Mouse (Mus musculus) layer of hippocampus, adult 2 months (tissue): ENCODE results near the gene Gclm. TPM values are rescaled to one million over a fixed set of nuclear protein-coding genes. Genes with fewer than 3 reads are reported as not detected.
"Not testable (repeated sequence)": the region's sequence is repeated elsewhere in the genome, so short reads cannot be mapped to it uniquely, and the experiment has no call there.

Source experiments
- DNase-seq, 2 experiments: peaks; one replicate each; pipeline ENCODE4 v3.0.0; 2022; ENCODE audit warnings: low spot score in 2 of 2
- H3K27ac ChIP-seq: fragments of 200-600 bp; 2 replicates; pipeline ENCODE4 v1.8.1; 2022
- H3K4me3 ChIP-seq: fragments of 200-600 bp; 2 replicates; pipeline ENCODE4 v1.8.1; 2022; ENCODE audit warnings: mild to moderate bottlenecking
- CTCF ChIP-seq: fragments of 200-600 bp; conservative IDR thresholded peaks from 2 replicates; pipeline ENCODE4 v1.8.1; 2022; ENCODE audit warnings: antibody characterized with exemption, mild to moderate bottlenecking, moderate library complexity
- total RNA-seq, 2 experiments: library from RNA; stranded (reverse); gene quantifications; 2 replicates each; pipeline ENCODE4 v1.2.3; 2021

Gene Gclm
- total RNA-seq, 2 experiments from 2014 or later: 53.3 to 70.3 TPM

DNA sequence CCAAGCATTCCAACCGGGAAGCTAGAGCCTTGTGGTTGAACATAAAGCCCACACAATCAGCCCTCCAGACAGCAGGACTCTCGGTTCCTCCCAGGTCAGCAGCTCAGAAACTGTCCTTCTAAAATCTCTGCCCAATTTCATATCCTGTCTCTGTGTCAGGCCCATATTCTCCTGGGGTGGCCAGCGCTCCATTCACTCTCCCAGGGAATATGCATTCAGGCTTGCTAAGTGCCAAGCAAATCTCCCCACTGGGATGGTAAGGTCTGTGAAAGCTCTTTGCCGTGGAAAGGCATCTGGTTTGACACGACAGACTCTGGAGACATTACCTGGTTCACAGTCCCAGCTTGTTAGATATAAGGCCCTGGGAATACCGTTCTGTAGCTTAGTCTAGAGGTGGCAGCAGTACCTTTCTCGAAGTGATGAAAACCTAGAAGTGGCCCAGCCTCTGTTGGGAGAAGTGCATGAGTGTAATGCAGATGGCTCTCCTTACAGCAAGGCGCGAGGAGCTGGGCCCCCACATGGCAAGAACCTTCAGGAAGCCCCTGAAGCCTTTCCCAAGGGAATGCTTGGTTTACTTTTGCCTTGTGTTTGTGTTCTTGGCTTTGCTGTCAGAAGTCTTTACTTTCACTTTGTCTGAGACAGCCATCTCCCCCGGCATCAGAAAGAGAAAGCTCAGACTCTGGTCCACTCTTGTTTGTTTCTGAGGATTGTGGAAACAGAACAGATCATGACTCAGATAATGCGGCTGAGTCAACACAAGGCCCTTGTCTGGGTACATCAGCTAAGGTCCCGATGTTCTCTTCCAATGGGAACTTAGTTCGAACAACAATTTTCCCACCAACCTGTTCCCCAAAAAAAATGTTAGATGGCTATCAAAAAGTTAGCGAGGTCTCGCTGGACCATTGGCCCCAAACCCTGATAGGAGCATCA, 36.8 kb upstream of the Gclm start:
- Histone ChIP-seq H3K4me3 (no peak overlapping the region), H3K27ac (no peak overlapping the region)
- TF ChIP-seq CTCF: no peak
- no peak for DNase-seq

DNA sequence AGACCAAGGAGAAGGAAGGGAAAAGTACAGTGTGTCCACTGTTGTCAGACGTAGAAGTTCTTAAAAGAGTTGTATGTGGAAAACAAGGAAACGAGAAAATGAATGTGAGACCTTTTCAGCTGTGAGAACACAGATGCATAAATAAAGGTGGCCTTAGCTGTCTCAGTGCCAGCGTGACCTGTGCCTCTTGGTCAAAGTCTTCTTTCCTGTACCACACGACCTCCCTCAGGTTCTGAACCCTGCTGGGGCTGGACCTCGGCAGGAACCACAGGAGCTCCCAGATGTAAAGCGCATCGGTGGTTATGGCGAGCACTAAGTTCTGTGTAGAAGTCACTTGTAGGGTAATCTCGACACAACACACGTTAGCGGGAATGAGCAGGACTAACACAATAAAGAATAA, 35.8 kb upstream of the Gclm start:
- Histone ChIP-seq H3K4me3 (no peak overlapping the region), H3K27ac (no peak overlapping the region)
- no peak for DNase-seq
- TF ChIP-seq CTCF: no peak

DNA sequence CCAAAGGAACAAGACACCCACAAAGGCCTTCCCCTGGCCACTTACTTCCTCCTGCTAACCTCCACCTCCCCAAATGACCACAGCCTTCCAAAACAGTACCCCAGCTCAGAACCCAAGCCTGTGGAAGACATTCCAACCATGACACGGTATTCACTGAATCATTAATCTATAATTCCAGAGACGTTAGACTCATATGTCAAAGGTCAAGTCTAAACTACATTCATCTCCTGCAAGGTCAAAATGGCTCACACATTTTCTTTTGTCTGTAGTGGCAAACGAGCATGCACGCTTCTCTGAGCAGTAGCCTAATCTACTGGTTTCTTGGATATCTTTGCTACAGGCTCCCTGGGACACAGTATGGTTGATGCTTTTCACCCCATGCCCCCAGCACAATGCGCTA, 34.9 kb upstream of the Gclm start:
- H3K4me3 ChIP-seq: no peak overlapping the region
- TF ChIP-seq CTCF: no peak
- DNase-seq: no peak
- H3K27ac ChIP-seq: no peak overlapping the region

- no peak for TF ChIP-seq CTCF
- Histone ChIP-seq H3K27ac (no peak overlapping the region), H3K4me3 (no peak overlapping the region)
- no peak for DNase-seq
Observed at GRCm38 (mm10) chr3:122210846-122211245, 34.5 kb upstream of the Gclm start.

DNA sequence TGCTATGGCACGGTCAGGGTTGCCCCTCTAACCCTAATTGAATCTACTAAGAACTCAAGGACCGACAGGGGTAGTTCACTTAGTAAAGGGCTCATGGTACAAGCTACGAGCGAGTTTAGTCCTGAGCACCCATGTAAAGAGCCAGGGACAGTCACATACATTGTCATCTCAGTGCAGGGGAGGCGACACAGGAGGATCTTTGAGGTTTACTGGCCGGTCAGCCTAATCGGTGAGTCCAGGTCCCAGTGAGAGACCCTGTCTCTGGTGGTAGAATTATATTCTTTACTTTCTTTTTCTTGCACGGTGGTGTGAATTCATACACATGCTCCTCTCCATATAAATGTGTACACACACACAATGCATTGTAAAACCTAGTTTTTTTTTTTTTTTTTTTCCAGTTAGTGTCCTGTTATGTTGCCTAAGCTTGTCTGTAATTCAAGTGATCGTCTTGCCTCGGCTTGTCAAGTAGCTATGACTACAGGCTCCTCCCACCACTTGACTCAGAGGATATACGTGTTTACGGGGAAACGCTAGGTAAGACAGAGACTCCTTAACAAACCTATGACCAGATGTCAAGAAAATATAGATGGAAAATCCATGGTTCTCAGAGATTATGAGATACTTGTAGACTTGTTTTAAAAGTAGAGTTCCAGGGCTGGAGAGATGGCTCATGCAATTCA, 33.8 kb upstream of the Gclm start:
- Histone ChIP-seq H3K4me3 (no peak overlapping the region), H3K27ac (no peak overlapping the region)
- no peak for DNase-seq
- TF ChIP-seq CTCF: no peak

DNA sequence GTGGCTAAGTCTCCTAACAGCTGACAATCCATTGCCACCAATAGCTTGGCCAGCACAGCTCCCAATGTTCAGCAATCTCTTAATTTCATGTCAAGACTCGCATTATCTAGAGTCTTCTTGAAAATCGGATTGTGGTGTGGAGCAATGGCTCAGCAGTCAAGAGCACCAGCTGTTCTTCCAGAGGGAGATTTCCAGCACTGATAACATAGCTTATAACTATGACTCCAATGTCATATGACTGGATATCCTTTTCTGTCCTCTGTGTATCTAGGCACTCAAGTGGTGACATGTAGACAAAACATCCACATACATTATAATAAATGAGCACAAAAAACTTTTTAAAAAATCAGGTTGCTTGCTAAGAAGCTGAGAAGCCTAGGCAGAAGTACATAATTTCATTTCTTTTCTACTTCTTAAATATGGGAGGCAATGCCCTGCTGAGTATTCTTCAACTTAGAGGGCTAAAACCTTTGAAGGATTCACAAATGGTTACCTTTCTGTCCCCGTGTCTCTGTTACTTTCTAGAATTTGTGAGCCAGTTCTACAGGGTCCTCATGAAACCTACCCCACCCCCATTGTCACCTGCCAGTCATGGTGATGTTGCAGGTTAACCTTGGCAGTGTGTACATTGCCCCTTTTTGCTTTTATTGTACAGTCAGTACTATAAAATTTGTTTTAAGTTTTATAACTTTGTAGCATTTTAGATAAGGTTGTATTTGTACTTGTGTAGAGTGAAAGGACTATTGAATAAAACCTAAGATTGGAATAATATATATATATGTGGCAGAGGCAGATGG, 23.9 kb upstream of the Gclm start:
- no peak for TF ChIP-seq CTCF
- Histone ChIP-seq H3K4me3 (no peak overlapping the region), H3K27ac (no peak overlapping the region)

GRCm38 (mm10) chr3:122226972-122227371, 18.4 kb upstream of the Gclm start:
- not testable (repeated sequence) for H3K27ac ChIP-seq, H3K4me3 ChIP-seq, DNase-seq

More for the DNA sequence above, 23.9 kb upstream of the Gclm start:
- DNase-seq: no peak

- no peak overlapping the region for H3K4me3 ChIP-seq
- TF ChIP-seq CTCF: no peak
- no peak for DNase-seq
Observed at GRCm38 (mm10) chr3:122235772-122236171, 9.6 kb upstream of the Gclm start.

DNA sequence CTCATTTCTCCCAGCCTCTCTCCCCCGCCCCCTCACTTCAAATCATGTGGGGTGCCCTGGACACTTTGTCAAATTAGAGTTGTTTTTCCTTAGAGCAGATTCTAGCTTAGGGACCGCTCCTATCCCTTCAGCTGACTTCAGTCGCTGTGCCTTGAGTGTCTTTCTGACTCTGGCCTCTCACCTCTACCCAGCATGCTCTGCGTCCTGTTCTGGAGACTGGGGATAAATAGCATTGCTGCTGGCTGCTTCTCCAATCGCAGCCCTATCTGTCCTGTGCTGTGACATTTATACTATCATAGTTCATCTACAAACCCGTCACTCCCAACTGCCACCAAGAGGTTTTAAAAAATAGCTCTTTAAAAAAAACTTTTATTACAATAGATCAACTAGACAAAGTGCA, 2.5 kb upstream of the Gclm start:
- DNase-seq: no peak
- TF ChIP-seq CTCF: no peak
- no peak overlapping the region for H3K4me3 ChIP-seq
- no peak overlapping the region for H3K27ac ChIP-seq

More at GRCm38 (mm10) chr3:122235772-122236171, 9.6 kb upstream of the Gclm start:
- H3K27ac ChIP-seq: no peak overlapping the region

DNA sequence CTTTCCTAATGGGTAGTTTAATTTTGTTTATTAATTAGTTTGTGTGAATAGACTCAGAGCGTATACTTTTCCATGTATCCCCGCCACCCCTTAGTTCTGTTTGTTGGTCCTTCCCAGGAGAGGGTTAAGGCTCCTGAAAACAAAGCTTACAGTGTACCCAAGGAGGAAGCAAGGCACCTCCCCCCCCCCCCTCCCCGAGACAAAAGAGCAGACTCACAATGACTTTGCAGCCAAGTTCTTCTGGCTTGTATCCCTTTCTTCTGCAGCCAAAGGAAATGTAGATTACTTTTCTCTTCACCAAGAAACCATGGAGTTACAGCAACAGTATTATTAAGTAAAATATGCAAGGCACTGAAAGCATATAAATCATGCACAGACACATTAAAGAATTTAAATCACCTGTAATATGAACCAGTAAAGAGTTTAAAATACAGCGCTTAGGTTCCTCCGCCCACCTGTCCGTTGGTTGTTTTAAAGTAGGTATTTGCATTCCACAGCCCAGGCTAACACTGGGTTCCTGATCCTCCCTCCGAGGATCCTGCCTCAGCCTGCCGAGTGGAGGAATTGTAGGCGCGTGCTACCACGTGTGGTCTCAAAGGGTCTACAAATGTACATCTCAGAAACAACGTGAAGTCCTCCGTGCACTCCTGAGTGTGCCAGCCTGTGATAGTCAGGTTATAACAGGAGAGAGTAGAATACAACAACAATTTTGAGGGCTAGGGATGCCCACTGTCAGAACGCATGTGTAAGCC, 1.8 kb upstream of the Gclm start:
- Histone ChIP-seq H3K27ac (no peak overlapping the region), H3K4me3 (no peak overlapping the region)
- DNase-seq: no peak
- TF ChIP-seq CTCF: no peak

DNA sequence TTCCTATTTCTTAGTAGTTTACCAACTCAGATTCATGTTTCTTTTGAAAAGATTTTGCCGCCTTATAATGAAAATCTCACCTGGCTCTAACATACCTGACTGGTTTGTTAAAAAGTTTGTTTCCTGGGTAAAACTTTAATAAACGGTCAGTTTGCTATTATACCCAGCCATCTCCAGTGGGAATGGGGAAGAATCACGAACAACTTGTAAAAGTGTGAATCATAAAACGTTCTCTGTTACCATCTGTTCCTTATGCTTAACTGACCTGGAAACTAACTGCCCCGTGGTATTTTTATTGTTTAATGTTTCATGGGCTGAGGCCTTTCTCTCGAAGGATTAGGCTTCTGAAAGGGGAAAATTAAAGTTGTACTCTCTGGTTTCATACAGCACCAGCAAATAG, 598 bp upstream of the Gclm start:
- no peak for TF ChIP-seq CTCF
- DNase-seq: no peak
- Histone ChIP-seq H3K4me3 (peak overlapping the region; percentile 47), H3K27ac (peak overlapping the region; percentile 78)

DNA sequence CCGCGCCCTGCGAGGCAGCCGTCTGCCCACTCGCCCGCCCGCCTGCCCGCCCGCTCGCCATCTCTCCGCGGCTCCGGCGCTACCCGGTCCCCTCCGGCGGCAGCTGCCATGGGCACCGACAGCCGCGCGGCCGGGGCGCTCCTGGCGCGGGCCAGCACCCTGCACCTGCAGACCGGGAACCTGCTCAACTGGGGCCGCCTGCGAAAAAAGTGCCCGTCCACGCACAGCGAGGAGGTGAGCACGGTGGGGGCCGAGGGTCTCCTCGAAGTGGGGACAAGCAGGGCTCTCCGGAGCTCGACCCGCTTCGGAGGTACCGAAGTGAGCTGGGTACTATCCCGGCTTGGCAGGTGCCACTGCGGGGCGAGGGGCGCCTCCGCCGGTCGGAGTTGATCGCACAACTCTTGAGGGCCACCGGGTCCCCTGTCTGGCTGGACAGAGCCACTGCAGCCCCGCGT, 548 bp downstream of the Gclm start:
- TF ChIP-seq CTCF: peak; percentile 59
- peak in 1 of 2 experiments; percentile 7 for DNase-seq
- H3K4me3 ChIP-seq: peak overlapping the region; percentile 92

More for the DNA sequence above, 548 bp downstream of the Gclm start:
- peak overlapping the region; percentile 92 for H3K27ac ChIP-seq
